Mouse (Mus musculus) c-Kit-positive CD71-positive TER-119-negative erythroid progenitor cells, embryonic 14.5 days (primary cell): ENCODE measurements around the gene Tagln.
A peak's percentile ranks its signal among the peaks of the same experiment; 100 is the strongest.

ENCODE experiments used
- DNase-seq: peaks from one replicate; pipeline ENCODE4 v3.0.0-alpha.2; 2013; ENCODE audit warnings: low read depth

The Tagln gene

DNA sequence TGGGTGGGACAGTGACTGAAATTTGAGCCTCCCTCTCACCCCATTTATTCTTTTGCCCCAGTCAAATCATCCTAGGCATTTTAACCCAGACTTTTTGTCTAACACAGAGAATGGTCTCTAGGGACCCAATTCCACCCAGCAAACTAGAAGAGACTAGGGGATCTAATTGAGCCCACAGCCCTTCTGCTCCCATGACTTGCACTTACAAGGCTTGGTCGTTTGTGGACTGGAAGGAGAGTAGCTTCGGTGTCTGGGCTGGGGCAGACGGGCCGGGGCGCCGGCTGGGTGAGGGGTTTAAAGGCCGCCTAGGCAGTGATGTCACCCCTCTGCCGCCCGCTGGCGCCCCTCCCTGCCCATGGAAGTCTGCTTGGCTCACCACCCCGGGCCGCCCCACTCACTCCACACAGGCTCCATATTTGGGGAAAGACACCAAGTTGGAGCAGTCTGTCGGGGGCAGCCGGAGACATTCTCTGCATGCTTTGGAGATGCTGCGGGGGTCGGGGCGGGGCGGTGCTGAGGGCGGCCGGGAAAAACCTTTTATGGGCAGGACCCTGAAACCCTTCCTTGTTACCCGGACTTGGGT lies at the start of gene Tagln:
Gene Tagln (minus strand): TSS at position 431 of the 583 bp plus-strand sequence.
- DNase-seq = no peak

GRCm38 (mm10) chr9:45985229-45985567 lies 49.3 kb upstream of the Tagln start:
- peak; percentile 33 for DNase-seq

DNA sequence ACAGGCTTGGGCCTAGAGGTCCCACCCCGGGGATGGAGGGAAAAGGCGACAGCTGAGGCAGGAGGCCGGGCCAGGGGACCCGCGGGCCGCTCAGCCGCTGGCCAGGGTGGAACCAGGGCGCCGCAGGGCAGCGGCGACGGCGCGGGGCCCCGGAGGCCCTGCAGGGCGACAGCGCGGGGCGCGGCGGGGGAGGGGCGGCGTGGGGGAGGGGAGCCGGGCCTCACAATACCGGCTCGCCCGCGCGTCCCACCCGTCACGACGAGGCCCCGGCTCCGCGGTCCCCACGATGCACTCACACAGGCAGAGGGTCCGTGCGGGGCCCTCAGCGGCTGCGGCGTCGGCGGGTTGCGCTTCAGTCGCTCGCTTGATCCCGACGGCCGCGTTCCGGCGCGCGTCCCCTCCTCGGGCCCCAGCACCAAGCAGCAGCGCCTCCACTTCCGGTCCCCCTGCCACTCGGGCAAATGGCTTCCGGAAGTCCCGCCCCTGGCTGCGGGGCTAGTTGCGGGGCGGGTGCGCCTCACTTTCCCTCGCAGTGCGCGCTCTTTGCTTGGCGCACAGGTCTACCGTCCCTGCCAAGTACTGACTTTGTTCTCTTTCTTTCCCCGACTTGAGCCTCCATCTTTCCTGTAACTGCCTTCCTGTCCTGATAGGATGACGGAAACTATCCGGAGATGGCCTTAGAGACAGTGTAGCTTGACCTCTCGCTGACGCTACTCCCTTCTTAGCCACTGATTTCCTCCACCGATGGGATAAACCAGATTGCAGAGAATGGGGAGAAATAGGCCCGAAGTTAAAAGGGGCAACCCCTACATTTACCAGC lies 48.8 kb upstream of the Tagln start:
- DNase-seq = peak; percentile 80

GRCm38 (mm10) chr9:45983676-45984408 lies 48.0 kb upstream of the Tagln start:
- DNase-seq = peak; percentile 30

DNA sequence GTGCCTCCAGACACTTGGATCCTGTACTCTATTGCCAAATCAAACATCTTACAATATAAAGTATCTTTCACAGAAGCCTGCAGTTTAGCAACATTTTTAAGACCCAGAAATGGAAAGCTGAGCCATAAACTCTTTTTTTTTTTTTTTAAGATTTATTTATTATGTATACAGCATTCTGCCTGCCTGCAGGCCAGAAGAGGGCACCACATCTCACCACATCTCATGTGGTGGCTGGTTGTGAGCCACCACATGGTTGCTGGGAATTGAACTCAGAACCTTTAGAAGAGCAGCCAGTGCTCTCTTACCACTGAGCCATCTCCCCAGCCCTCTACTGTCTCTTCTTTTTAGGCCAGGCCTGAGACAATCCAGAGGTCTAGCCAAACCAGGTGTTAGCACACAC lies 45.5 kb upstream of the Tagln start:
- DNase-seq = no peak

- no peak for DNase-seq
Observed at GRCm38 (mm10) chr9:45980611-45981010, 44.8 kb upstream of the Tagln start.

DNA sequence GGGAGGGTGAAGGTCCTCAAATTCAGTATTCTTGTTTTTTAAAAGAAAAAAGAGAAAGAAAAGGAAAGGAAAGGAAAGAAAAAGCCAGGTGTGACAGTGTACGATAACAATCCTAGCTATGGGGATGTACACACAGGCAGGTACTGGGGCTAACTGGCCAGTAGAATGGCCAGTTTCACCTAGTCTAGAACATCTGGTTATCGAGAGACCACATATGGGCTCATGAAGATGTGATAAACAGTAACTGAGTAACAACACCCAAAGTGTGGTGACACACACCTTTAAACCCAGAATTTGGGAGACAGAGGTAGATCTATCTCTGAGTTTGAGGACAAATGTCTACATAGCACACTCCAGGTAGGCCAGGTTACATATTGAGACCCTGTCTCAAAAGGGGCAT lies 43.9 kb upstream of the Tagln start:
- DNase-seq = no peak

DNA sequence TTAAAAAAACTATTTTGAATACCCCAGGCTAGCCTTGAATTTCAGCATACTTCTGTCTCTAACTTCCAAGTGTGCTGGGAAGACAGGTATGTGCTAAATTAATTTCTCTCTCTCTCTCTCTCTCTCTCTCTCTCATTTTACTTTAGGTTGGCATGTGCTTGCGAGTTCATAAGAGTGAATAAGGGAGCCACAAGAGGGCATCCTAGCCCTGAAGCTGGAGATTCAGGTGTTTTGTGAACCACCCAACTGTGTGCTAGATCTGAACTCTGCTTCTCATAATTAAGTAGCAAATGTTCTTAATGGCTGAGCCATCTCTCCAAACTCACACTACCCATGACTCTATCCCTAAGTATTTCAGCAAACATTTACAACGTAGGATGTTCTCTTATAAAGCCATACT lies 41.0 kb upstream of the Tagln start:
- no peak for DNase-seq

DNA sequence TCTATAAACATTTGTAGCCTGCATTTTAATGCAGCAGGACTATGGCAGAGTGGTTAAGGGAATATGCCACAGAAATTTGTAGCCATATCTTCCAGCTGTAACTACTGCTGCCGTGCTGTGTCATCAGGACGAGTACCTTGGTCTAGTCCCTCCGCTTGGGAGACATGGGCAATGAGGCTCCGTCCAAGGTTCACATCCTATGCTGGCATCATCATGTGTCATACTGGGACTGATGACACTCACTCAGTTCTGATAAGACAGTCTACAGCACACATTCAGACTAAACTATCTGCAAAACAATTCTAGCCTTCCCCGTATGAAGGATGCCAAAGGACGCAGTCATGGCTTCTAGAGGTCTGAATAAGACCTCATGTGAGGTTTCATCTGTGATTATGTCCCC lies 27.7 kb upstream of the Tagln start:
- DNase-seq = no peak

DNA sequence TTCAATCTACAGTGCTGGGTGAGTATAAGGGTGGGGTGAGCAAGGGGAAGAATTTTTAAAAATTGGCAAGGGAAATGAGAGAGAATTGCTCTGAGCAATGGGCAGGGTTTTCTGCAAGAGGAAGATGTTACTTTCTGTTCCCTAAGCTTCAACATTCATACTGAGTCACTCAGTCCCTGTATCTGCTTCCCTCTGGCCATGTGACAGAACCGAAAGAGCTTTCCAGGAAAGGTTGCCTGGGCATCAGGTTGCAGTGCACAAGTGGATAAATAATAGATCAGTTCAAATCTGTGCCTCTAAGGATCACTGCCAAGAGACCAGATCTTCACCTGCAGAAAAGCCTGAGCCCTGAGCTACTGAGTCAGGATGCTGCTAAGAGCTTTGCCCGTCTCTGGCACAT lies 26.0 kb upstream of the Tagln start:
- DNase-seq = no peak

GRCm38 (mm10) chr9:45959661-45960060 lies 23.8 kb upstream of the Tagln start:
- no peak for DNase-seq

DNA sequence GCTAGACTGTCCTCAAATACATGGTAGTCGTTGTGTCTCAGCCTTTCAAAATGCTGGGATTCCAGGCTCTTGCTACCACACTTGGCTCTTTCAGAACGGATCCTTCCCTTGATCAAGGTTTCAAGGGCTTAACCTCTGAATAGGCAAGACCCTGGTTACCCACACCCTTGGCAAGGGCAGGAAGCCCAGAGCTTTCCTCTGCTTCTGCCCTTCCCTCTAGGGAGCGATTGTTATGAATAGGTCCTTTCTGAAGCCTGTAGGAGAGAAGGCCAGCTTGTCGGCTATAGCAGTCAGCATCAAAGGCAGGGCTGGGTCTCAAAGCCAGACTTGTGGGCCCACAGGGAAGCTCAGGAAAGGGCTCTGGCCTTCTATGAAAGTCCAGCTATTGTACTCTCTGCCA lies 23.0 kb upstream of the Tagln start:
- no peak for DNase-seq

GRCm38 (mm10) chr9:45958023-45958670 lies 22.3 kb upstream of the Tagln start:
- DNase-seq = no peak

- peak; percentile 73 for DNase-seq
Observed at GRCm38 (mm10) chr9:45955107-45955963, 19.5 kb upstream of the Tagln start, which contains the start of gene Sidt2. Gene Sidt2, minus strand, starts transcription at chr9:45955258.

- DNase-seq = peak; percentile 35
Observed at GRCm38 (mm10) chr9:45954294-45955106, 18.6 kb upstream of the Tagln start.

- no peak for DNase-seq
Observed at GRCm38 (mm10) chr9:45953511-45954293, 17.8 kb upstream of the Tagln start.

DNA sequence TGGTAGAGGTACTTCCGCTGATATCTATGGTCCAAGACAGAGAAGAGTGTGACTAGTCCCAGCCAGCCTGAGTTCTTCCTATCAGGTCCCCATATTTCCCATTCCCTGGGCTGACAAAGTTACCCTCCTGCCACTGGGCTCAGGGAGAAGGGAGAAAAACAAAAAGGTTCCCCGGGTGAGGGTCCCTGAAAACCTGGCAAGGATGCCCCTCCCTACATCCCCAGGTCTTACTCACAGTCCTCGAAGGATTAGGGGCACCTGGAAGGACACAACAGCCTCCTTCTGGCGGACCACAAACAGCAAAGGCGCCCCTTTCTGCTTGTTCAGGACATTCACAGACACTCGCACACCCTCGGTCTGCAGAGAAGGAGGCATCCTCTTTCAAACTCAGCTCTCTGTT lies 17.0 kb upstream of the Tagln start:
- DNase-seq = no peak

- DNase-seq = no peak
Observed at GRCm38 (mm10) chr9:45952057-45952456, 16.2 kb upstream of the Tagln start.

- no peak for DNase-seq
Observed at GRCm38 (mm10) chr9:45946872-45947183, 11.0 kb upstream of the Tagln start.
